Mouse (Mus musculus) monocyte, adult 5-6 weeks (primary cell): Measurements from ENCODE around the gene Foxa1. TPM values are rescaled to one million over a fixed set of nuclear protein-coding genes. Genes with fewer than 3 reads are reported as not detected.

Experiments used
- ATAC-seq: fragments of 153-309, 156-312 bp; replicated peaks from 2 replicates; pipeline ENCODE4 v1.8.0; 2017; ENCODE audit warnings: mild to moderate bottlenecking; ENCODE audit not compliant: low TSS enrichment, insufficient number of reproducible peaks, severe bottlenecking, poor library complexity, low FRiP score
- total RNA-seq: library from RNA; stranded (forward); fragments of 200-1000, 200-491, 200-594 nt; gene quantifications from 3 replicates; pipeline ENCODE4 v1.2.3, GENCODE M21; 2017

The Foxa1 gene
- total RNA-seq, 1 experiment from 2014 or later, result not detected

DNA sequence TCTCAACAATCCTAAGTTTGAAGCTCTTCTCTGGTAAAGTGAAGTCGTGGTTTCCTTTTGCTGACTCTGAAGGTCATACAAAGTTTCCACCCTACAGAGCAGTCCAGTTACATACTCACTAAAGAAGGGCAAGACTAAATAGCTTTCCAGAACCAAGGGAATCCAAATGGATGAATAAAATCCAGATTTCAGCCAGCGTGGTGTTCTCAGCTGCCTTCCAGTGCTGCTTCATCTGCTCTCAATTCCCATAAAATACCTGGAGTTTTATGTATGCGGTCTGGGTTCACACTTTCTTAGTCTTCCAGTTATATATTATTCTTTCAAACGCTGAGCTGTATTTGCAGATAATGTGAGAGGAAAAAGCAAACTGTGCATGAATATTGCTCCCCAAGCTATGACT, 35.6 kb downstream of the Foxa1 start:
- no peak for ATAC-seq

DNA sequence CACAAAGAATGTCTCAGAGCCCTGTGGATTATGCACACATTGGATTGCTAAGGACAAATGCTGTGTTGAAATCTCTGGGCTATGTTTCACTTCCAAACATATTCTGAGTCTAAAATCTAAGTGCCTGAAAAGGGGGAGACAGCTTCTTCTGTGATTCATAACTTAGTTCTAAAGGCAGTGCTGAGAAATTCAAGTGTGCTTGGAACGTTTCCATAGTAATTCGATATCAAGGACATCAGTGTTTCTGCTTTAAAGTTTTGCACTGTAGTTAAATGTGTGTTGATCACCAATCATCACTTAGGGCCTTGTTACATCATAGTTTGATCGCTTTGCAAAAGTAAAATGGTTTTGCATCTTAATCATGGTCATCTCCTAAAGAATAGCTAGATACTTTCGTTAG, 37.0 kb downstream of the Foxa1 start:
- no peak for ATAC-seq

DNA sequence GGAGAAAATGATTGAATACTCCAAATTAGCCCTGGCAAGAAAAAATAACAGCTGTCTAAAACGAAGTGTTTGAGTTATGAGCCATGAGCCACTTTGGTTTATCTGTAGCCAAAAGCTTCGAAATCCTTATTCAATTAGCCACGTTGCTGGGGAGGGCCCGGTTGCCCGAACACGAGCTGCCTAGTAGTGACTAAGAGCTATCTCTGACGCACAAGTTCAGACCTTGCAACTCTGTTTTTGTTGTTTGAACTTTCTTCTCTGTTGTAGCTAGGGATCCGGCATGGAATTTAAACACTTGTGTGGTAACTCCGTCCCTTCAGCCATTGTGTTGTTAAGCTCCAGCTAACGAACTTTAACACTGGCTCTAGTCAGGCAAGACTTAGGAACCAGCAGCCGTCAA, 37.8 kb downstream of the Foxa1 start:
- ATAC-seq, result no peak

DNA sequence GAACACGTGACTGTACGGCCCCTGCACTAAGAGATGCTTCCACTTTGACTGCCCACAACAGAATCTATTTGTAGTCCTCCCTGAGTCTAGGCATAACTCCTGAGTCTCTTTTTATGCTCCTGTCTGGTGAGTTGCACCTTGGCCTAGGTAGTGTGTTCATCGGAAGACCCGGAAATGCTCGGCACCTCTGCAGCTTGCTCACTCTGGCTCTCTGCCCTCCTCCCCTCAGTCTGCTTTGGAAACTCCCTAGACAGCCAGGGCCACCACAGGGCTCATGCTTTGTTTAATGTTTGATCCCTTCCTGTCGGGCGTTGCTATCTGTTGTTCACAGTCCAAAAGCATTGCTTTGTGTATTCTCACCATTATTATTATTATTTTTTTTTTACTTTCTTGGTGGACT, 41.4 kb downstream of the Foxa1 start:
- ATAC-seq, result no peak

DNA sequence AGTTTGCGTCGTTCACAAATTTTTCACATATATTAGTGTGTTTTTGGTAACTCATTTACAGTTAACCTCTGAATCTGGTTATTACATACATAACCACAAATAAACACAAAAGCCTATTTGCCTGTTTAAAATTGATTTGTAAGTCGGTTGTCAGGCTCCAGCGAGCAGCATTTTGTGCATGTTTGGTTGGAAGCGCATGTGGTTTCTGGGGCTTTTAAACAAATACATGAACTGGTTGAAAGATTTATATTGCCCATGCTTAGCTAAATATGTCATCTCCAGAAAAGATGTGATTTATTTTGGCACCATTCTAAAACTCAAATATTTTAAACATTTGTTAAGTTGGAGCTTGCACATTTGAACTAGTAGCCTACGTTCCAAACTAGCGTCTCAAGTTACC, 46.5 kb downstream of the Foxa1 start:
- no peak for ATAC-seq

DNA sequence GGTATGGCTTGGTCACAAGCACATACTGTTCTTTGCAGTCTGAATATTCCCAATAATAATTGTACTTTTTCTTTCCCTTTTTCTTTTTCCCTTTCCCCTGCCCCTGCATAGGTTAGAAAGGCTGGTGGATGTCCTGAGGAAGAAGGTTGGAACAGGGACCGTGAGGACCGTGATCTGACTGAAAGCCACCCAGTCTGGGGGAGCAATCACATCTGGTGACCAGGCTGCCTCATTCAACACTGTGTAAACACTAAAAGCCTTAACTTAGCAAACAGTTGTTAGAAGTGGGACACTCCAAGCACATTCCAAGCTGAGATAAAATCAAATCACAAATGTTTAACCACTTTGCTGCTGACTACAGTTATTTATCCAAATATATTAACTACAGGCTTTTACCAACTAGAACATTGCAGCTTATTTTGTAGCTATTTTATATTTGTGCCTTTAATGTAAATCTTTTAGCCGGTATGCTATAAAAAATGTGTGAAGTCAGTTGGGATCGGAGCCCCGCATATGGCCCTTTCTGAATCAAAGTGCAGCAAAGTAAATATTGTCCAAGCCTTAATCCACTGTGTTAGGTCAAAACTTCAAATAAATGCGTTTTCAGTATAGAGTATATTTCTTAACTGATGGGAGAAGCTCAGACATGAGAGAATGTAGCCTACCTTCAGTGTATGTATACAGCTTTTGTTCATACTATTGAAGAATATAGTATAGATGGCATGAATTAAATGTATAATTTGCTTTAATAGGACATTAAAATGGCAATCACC, 50.2 kb downstream of the Foxa1 start:
- no peak for ATAC-seq

Other genes with a start within 250 kb of the Foxa1 start
- 0.19 TPM in 1 of 3 replicates, not detected in the others for gene Ttc6, start 17.2 kb upstream of the Foxa1 start, total RNA-seq